Mouse (Mus musculus) retina, embryonic 14.5 days (tissue): ENCODE results near the gene Arhgap15.
"Not testable (repeated sequence)": the region's sequence is repeated elsewhere in the genome, so short reads cannot be mapped to it uniquely, and the experiment has no call there.

ENCODE experiments used
- DNase-seq: peaks from one replicate; pipeline ENCODE4 v3.0.0-alpha.2; 2015; ENCODE audit warnings: low spot score

Arhgap15 gene

DNA sequence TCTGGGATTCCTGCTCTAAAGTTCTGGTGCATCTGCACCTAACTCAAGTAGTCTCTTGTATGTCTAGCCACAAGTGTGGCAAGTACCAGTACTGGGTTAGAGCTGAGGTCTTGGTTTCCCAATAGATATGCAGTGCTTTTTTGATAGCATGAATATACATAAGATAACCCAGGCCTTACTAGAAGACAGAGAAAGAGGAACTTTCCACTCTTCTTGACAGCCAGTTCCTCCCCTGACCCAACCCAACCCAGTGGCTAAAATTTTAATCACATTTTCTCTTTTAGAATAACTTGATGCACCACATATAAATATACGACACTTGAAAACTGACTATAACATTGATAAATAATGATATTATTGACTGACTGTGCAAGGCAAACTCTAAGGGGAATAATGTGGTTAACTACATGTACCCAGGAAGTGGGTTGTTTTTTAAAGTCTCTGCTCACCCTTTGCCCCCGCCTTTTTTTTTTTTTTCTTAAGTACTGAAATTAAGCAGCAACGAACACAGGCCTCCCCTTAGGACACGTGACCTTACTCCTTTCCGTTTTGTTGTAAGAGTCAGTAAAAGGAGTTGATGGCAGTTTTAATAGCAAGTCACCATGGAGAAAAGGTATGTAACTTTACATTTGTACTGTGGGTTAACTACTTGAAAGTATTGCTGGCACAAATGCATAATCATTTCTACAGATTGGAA, at the start of gene Arhgap15:
Gene Arhgap15 (plus strand): TSS at position 538 of the 697 bp plus-strand sequence.
- DNase-seq, result no peak

DNA sequence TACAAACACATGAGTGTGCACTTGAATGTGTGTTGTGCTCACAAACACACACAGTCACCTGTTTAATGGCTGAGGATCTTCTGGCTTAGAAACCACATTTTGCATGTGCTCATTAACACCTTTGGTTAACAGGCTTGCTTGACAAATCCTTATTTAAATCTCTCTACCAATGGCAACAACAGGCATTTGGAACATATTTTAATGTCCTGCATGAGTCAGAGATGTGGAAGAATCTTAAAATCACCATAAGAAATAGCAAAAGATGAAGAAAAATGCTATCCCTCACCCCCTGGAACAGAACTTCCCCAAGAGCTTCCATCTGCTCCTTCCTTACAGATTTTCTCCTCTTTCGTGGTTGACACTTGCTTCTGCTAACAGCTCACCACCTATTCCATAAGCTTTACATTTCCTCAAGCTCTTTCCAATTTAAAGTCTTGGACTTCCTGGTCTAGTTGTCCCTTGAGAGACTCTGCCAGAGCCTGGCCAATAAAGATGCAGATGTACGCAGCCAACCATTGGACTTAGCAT, 35.9 kb upstream of the Arhgap15 start:
- no peak for DNase-seq

DNA sequence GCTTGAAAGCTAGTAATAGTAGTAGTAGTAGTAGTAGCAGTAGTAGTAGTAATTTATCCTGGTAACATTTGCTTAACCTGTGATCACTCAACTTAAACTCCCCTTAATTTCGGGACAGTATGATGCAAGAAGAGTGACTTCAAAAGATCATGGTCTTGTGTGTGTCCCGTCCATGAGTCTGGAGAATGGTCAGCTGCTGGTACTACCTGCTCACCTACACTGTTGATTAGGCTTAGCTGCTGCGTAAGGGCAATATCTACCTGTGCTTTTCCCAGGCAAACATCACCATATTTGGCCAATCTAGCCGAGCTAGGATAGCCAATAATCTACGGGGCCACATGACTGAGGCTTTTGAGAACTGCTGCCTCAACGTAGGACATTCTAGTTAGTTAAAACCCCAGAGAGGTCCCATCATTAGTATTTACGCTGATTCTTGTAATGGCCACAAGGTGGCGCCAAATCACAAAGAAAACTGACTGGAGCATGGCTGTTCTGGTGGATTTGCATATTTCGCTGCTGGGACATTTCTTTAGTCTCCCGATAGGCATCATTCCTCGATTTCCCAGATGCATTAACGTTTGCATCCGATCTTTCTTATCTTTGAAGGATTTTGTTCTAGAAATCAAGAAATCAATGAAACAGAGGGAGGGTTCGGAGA, 26.0 kb upstream of the Arhgap15 start:
- peak; percentile 91 for DNase-seq

GRCm38 (mm10) chr2:43723104-43723541, 25.5 kb upstream of the Arhgap15 start:
- no peak for DNase-seq

- no peak for DNase-seq
Measured at GRCm38 (mm10) chr2:43727181-43727580, 21.4 kb upstream of the Arhgap15 start.

DNA sequence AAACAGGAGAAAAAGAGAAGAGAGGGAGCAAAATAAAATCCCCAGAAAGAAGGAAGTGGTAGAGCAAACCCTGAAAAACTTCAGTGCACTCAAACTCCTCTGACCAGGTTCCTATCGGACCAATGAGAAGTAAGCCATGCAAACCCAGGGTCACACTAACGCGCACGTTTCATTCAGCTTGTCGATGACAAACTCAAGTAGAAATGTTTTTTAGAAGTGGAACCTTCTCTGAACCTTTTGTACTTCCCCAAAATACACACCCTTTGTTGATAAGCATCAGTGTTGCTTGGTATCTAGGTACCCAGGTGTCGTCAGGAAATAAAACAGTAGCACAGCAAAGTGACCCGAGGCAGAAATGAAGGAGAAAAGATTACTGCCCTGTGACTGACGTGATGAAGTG, 20.9 kb upstream of the Arhgap15 start:
- no peak for DNase-seq

DNA sequence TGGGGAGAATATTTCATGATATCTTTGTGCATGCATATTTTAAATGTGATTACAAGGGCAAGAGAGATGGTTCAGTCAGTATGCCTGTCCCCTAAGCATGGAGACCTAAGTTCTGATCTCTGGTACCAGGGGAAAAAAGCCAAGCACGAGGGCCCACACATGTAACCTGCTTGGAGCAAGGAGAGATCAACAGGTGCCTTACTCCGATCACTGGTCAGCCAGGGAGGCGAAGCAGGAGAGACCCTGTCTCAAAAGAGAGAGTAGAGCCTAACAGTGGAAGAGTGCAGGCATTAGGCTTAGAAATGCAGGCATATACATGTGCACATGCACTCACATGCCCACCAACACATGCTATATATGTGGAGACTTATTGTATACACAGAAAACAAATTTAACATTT, 19.8 kb upstream of the Arhgap15 start:
- no peak for DNase-seq

DNA sequence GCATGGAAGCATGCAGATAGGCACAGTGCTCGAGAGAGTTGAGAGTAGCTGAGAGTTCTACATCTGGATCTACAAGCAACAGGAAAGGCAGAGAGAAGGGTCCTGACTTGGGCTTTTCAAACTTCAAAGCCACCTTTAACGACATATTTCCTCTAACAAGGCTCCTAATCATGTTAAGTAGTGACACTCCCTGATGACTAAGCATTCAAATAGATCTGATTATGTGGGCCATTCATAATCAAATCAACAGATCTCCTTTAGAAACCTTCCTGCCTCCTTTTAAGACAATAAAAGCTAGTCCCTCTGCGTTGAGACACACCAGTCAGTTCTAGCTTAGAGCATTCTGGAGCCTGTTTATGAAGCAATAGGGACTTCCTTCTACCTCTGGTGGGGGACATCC, 16.2 kb upstream of the Arhgap15 start:
- DNase-seq, result no peak

DNA sequence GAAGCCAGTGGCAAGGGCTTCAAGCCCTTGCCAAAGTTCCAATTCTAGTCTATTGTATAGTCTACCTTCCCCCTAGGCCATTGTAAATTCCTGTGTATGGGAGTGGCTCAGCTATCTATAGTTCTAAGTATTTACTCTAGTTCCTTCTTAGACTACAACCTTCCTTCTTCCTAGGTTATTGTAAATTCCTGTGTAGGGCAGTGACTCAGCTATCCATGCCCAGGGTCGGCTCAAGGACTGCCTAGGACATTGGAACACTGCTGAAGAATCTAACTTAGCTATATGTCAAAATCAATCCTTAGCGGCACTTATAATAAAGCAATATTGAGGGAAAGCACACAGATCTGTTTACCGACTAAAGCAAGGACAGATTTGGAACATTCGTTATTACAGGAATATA, 13.6 kb upstream of the Arhgap15 start:
- DNase-seq, result not testable (repeated sequence)

GRCm38 (mm10) chr2:43737546-43737945, 11.1 kb upstream of the Arhgap15 start:
- no peak for DNase-seq

DNA sequence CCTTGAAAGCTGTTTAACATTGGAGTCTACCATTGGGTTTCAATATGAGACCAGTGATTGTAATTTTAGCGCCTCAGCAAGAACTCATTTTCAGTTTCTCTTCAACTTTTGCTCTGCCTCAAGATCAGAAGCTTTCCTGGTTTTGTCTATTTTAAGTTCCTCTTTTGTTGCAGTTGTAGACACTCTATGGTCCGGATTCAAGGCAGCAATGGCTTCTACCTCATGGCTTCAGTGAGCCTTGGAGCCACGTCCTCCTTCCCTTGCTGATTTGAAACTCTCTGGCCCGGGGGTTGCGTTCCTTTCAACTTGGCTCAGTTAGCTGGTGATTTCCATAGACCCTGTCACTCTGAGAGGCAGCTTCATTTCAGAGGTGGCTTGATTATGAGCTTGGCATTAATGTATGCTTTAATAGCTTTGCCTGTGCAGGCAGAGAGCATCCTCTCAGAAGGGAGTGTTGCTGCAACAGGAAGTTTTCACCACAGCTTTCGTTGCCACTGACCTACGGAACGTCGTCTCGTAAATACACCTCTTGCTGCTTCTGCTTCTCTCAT, 10.0 kb upstream of the Arhgap15 start:
- no peak for DNase-seq

- no peak for DNase-seq
Measured at GRCm38 (mm10) chr2:43739190-43739818, 9.3 kb upstream of the Arhgap15 start.

DNA sequence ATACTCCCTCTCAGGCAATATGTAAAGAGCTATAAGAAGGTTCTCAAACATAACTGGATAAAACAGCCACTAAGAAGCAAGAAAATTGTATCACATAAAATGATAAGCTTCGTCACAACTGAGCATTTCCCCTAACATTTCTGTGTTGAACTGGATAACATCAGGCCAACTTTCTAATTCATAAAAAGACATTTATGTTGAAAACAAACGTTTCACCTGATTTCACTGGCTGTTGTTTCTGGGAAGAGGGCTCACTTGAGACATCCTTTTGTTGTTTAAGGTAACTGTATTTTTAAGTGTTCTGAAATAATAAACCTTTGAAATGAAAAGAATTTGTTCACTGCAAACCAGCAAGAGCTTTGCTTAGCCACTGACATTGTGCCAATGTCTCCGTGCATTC, 697 bp downstream of the Arhgap15 start:
- no peak for DNase-seq

- DNase-seq, result no peak
Measured at GRCm38 (mm10) chr2:43755899-43756298, 7.3 kb downstream of the Arhgap15 start.

GRCm38 (mm10) chr2:43756626-43757025, 8.0 kb downstream of the Arhgap15 start:
- no peak for DNase-seq

- DNase-seq, result no peak
Measured at GRCm38 (mm10) chr2:43761735-43762134, 13.1 kb downstream of the Arhgap15 start.

- DNase-seq, result no peak
Measured at GRCm38 (mm10) chr2:43763279-43763678, 14.7 kb downstream of the Arhgap15 start.

- DNase-seq, result no peak
Measured at GRCm38 (mm10) chr2:43764456-43764855, 15.8 kb downstream of the Arhgap15 start.

DNA sequence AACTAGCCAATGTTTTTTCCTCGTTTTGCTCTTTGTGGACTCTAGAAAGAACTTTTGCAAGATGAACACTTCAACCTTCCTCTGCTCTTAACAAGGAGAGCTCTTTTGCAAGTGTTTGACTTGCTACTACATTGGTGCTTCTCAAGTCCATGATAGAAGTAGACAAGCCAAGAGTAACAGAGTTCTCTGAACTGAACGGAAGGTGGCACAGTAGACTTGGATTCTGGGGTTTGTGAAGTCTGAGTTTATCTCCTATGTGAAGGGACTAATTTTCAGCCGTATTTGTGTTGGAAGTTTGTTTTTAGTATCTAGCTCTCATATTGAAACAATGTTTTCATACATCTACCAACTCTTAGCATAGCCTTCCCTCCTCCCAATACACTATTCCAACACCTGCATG, 17.6 kb downstream of the Arhgap15 start:
- no peak for DNase-seq

DNA sequence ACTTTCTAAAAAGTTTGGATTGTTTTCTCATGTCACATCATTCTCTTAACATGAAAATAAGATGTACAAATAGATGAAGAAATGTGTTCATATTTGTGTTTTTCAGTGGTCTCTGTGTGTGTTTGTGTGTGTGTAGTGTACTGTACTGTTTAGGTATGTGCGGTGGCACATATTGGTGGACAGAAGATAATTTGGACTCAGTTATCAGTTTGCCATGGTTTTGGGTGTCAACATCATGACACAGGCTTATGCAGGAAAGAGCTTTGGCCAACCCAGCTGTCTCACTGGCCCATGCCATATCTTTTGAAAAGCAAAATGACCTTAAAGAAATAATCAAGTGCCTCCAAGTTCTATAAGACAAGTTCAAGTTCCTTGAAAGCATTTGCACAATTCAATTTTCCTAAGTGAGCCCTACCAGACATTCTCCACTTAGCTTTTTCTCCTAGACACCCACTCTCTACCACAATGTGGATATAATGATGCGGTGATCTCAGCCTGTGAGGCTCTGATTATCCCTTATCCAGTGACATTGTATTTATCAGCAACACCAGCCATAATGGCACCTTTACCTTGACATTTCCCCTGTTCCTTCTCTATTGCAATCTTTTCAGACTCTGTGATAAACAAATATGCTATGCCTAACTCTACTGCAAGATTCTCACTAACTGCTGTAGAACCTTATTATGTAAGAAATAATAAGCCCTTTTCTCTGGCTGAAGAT, 21.4 kb downstream of the Arhgap15 start:
- DNase-seq, result no peak

- no peak for DNase-seq
Measured at GRCm38 (mm10) chr2:43772640-43773039, 24.0 kb downstream of the Arhgap15 start.

DNA sequence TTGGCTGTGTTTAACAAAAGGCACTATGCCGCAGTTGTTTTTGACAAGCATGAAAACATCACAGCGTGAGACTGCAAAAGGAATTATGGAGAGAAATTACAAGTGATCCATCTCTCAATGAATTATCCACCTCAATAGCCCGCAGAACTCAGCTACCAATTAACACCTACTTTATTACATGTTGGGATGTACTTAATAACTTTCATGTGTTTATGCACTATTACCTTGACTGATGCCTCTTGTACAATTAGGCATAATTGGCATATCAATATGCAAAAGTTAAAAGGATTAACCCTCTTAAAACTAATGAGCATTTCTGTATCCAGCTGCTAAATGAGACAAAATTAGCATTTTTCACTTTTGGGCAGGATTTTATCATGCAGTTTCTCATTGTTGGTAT, 33.5 kb downstream of the Arhgap15 start:
- DNase-seq, result peak; percentile 41
